Mouse (Mus musculus) kidney, postnatal 25 days (tissue): ENCODE data around the gene Tank.

Source experiments
- DNase-seq, 2 experiments: peaks; one replicate each; pipeline ENCODE4 v3.0.0; 2021; ENCODE audit warnings: mixed read lengths in 2 of 2

The Tank gene

GRCm38 (mm10) chr2:61580555-61581080, 2.2 kb downstream of the Tank start:
- DNase-seq = no peak

- DNase-seq = no peak
These were observed 4.4 kb downstream of the Tank start for GRCm38 (mm10) chr2:61582578-61583315.

GRCm38 (mm10) chr2:61585447-61585846, 7.1 kb downstream of the Tank start:
- DNase-seq = no peak

- no peak for DNase-seq
These were observed 7.8 kb downstream of the Tank start for GRCm38 (mm10) chr2:61586166-61586565.

DNA sequence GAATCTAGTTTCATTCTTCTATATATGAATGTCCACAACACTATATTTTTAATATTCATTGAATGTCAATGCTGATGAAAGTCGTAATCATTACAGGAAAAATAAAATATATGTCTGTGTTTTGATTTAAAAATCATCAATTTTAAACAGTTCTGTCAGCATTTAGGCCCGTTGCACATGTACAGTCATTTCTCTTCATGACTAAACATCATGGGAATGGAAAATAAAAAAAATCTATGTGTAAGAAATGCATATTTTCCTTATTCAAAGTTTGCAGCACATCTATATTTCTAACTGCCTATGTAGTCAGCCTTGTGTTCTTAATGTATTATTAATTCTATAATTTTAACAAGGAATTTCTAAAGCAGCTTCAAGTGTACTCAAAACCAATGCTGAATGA, 12.4 kb downstream of the Tank start:
- DNase-seq = no peak

- no peak for DNase-seq
These were observed 13.7 kb downstream of the Tank start for GRCm38 (mm10) chr2:61592095-61592494.

- no peak for DNase-seq
These were observed 14.3 kb downstream of the Tank start for GRCm38 (mm10) chr2:61592699-61593029.

DNA sequence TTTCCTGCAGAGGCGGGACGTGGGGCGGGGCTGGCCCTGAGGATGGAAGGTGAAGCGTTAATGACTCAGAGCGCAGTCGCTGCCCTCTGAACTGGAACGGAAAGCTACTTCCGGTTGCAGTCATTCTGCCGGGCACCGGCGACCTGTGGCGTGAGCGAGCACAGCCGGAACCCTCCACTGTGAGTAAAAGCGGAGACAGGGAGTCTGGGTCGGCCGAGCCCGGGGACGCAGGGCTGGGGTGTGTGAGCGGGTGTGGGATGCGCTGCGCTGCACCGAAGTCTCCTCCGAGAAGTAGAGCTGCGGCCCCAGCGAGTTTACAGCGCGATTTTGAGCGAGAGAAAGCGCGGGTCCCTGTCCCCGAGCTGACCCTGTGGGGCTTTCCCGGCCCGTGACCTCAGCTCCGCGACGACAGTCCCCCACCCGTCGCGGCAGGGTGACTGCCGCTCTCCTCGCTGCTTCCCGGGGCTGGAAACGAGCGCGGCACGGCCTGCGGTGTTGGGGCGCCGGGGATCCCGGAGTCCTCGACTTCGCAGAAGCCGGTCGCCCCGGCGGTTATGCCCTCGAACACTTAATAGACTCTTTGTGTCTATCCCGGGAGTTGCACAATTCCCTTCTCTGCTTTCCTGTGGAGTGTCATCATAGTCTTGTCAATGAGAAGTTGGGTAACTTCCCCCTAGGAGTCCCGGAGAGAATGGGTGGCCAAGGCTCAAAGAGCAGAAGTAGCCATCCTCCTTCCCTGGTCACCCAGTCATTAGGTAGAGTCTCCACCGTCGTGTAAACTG, 14.8 kb downstream of the Tank start:
- peak; percentile 96 for DNase-seq

DNA sequence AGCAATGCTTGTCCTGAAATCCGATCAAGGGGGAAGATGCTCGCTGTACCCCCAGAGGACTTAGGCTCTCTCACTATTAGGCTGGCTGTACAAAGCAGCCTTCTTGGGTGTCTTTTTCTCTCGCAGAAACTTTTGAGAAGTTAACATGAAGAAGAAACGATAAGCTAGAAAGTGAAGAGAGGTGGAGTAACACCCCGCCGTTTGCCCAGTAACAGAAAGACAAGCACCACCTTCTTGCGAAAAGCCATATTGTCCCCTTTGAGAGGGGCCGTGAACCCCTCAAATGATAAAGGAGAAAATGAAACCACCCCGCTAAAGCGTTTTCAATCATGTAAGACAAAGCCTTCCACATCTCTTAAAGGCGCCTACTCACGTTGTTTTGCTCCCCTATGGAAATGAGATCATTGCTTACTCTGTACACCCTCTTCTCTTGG, 15.5 kb downstream of the Tank start:
- no peak for DNase-seq

- DNase-seq = no peak
These were observed 21.3 kb downstream of the Tank start for GRCm38 (mm10) chr2:61599730-61600129.

- DNase-seq = no peak
These were observed 25.1 kb downstream of the Tank start for GRCm38 (mm10) chr2:61603461-61603860.

DNA sequence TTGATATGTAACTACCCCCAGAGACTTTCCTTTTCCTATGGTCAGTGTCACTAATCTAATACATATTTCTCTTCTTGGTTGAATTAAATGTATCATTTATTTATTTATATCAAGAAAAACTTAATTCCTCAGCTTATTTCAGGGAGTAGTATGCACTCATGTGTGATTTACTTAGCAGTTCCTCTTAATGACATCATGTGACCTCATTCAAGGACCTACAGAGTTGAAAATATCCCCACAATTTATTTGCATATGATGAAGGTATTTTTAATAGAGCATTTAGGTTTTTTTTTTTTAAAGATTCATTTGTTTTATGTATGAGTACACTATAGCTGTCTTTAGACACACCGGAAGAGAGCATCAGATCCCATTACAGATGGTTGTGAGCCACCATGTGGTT, 28.6 kb downstream of the Tank start:
- no peak for DNase-seq

- DNase-seq = no peak
These were observed 45.6 kb downstream of the Tank start for GRCm38 (mm10) chr2:61623996-61624395.

DNA sequence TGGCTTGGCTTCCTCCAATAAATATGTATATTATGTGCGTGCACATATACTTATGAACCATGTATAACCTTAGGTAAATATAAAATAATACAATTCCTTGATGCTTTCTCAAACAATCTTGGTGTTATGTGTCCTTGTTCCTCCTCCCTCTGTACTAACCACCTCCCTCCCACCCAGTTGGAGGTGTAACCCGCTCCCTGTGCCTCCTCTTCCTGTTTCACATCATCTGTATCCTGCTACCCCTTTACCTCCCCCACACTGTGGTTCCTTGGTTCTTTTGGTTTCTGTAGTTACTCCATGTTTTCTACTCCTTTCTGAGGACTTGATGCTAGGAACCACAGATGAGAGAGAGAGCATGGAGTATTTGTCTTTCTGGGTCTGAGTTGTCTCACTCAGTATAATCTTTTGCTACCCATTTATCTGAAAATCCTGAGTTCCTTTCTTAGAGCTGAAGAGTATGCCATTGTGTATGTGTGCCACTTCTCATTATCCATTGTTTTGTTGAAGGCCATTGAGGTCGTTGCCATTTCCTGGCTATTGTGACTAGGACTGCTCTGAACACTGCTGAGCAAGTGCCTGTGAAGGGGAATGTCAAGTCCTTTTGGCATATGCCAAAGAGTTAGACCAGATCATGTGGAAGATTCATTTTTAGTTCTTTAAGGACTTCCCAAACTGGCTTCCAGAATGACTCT, 52.6 kb downstream of the Tank start:
- no peak for DNase-seq

DNA sequence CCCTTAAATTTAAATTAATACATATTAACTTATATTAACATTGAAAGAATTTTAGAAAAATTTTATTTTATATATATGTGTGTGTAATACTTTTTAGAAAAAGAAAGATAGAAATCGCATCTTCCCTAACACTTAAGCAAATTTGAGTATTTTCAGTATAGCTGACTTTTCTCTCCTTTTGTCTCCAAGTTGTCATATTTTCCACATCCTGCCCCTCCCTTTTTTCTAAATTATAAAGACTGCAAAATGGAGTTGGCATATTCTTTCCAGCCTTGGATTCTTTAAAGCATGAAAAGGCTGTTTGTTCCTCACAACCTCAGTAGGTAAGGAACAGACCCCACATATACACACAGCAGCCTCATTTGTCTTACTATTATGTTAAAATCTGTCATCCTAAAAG, 56.7 kb downstream of the Tank start:
- DNase-seq = no peak

DNA sequence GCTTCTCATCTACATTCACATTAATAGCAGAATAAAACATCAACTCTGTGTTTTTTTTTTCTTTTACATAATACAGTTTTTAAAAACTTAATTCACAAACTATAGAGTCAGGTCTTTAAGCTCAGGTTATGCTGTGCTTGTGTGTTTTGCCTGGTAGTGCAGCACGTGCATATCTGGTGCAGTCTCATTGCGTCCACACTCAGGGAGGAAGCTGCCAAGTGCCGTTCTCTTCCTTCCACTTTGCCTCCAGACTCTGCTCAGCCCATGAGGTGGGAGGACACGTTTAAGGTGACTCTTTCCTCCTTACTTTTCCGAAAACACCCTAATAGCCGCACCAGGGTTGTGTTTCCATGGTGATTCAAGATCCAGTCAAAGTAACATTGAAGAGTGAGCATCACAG, 59.8 kb downstream of the Tank start:
- no peak for DNase-seq

DNA sequence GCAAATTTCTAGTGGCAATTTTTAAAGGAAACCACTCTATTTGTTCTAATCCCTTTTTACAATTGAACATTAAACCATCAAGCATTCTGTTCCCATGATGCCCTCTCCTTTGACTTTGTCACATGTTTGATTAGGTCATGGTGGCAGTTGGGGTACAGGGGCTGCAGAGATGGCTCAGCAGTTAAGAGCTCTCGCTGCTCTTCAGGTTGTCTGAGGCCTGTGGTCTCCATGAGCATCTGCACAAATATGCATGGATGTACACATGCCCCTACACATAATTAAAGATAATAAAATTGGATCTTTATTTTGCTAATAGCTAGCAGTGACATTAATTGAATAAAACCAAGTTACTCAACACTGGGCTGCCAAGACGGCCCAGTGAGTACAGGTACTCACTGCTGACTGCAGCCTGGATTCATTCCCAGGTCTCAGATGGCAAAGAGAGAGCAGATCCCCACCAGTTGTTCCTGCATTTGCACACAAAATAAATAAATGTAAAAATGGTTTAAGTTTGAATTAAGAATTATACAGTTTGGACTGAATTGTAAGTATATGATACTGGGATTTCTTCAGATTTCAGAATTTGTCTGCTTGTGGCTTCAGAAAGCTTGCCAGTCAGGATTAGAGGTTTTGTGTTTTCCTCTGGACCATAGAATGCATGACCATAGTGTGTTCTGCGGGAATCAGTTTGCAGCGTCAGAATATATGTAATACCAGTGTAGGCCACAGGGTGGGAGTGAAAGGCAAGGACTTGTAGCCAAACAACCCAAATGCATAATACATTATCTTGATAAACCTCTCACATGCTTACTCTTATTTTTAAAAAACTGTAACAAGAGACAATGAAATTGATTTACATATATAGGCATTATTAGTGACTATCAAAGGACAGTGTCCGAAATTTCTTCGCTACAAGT, 64.3 kb downstream of the Tank start:
- DNase-seq = peak; percentile 40 to 62

GRCm38 (mm10) chr2:61651206-61651605, 72.8 kb downstream of the Tank start:
- DNase-seq = no peak

DNA sequence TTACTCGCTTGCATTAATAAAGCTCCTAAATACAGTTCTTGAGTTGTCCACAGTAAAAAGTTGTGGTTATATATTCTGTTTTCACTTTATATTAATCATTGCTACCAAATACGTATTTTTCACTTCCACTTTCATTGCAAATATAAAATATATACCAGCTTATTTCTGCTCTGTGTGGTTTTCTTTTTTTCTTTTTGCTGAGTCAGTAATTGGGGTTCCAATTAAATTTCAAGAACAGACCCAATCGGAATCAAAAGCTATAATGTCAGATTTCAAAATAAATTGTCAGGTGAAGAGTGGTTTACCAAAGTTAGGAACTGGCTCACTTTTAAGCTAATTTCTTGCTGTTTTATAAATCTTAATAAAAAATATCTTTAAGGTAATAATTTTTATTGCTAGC, 73.3 kb downstream of the Tank start:
- DNase-seq = no peak

DNA sequence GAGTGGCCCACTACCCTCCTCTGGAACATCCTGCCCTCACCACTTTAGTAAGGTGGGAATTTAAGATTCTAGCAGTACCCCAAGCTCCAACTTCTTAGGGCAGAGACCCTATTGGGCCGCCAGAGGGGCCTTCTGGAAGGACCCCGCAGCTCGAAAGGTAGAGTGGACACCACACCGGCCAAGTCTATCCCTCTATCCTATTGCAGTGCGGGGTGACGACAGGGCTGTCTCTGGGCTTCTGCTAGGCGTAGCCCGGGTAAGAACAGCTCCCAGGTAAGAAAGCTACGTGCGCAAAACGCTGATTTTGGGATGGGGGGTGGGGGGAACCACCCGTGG, 76.6 kb downstream of the Tank start:
- DNase-seq = no peak

DNA sequence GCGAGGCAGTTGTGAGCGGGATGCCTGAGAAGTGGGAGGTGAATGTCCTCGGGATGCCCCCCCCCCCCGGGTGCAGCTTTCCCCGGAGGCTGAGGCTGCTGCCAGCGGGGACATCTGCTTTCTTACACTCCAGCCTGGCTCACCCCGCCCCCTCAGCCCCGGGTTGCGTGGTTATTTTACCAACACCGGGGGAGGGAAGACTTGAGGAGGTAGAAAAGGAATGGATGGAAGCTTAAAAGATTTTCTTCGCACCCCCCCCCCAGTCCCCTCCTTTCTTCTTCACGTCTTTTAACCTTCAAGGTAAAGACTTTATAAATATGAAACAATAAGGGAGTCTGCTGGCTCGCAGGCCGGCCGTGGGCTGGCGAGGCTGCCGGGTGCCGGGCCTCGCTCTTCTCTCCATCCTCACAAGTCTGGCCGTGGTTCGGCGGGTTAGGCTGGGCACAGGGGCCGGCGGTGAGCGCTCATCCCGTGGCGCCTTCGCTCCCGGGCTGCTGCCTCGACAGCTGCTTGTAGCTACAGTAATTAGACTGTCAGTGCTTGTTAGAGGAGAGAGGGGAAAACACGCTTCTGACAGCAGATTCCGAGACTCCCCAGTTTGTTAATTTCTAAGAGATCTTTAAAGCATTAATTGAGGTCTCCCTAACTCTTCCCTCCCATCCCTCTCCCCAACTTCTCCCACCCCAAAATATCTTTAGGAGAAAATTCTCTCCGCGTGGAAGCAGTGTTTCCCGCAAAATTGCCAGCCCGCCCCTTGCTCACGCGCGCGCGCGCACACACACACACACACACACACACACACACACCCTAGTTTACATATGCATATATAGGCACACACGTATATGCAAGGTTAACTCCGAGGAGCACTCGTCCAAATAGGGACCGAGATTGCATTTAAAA, 77.2 kb downstream of the Tank start:
- DNase-seq = peak in 1 of 2 experiments; percentile 14
